Mouse (Mus musculus): ENCODE measurements around the gene Ssh3.

The Ssh3 gene

GRCm38 (mm10) chr19:4214771-4215450 is 54.1 kb downstream of the Ssh3 start:
- DNase-seq: no peak

GRCm38 (mm10) chr19:4214071-4214770 is 54.8 kb downstream of the Ssh3 start, which contains the start of the genes Clcf1 and AC109138.7:
TSS of gene Clcf1 (plus strand) at chr19:4214238.
TSS of gene AC109138.7 (plus strand) at chr19:4214357.
- DNase-seq: no peak

GRCm38 (mm10) chr19:4213524-4213974 is 55.4 kb downstream of the Ssh3 start:
- no peak for DNase-seq

GRCm38 (mm10) chr19:4211891-4212588 is 56.9 kb downstream of the Ssh3 start:
- DNase-seq: no peak
